Mouse (Mus musculus) liver, embryonic 14.5 days (tissue): ENCODE results near the gene Vamp1.
"Not testable (repeated sequence)": the region's sequence is repeated elsewhere in the genome, so short reads cannot be mapped to it uniquely, and the experiment has no call there.

Experiments
- CTCF ChIP-seq: IDR thresholded peaks from 2 replicates; pipeline ENCODE4 v1.5.1; 2016; ENCODE audit warnings: antibody characterized with exemption, low read depth, control low read depth
- EP300 ChIP-seq: IDR thresholded peaks from 2 replicates; pipeline ENCODE4 v1.6.1; 2016; ENCODE audit warnings: antibody characterized with exemption, low read depth

- TF ChIP-seq CTCF, EP300: not testable (repeated sequence)
Observed at GRCm38 (mm10) chr6:125266600-125266999, 51.2 kb downstream of the Vamp1 start.
